Mouse (Mus musculus): ENCODE results near the gene 1810043G02Rik. TPM values are rescaled to one million over a fixed set of nuclear protein-coding genes. Genes with fewer than 3 reads are reported as not detected.
A peak's percentile ranks its signal among the peaks of the same experiment; 100 is the strongest.
"Not testable (repeated sequence)": the region's sequence is repeated elsewhere in the genome, so short reads cannot be mapped to it uniquely, and the experiment has no call there.

1810043G02Rik gene
- total and polyA plus RNA-seq, 3 experiments, result 9.3 to 15.6 TPM; not detected in 1

DNA sequence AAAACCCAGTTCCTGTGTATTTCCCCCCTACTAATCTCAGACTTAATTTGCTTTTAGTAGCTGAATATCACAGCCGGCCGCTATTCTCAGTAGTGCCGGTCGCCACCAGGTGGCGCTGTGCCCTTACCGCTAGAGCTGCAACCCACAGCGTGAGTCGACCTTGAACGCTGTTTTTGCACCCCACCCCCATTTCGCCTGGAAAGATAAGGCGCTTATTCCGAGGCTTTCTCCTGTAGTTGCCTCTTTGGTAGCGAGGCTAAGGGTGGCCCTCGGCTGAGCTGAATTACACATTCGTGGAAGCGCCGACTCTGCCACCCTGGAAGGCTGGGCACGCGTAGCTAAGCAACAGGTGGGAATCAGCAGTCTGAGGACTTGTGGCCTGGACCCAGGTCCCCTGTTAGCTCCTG, 40.5 kb downstream of the 1810043G02Rik start (continued):
- no peak for TF ChIP-seq MEF2A (IDR thresholded peaks at IDR 0.05; ENCODE audit: extremely low read depth, insufficient replicate concordance, low read depth, low read length, poor library complexity, severe bottlenecking)
- TF ChIP-seq ZC3H11A (IDR thresholded peaks at IDR 0.05; ENCODE audit: low read depth, low read length), result peak; percentile 77

GRCm38 (mm10) chr10:78019291-78019690, 41.0 kb downstream of the 1810043G02Rik start:
- peak overlapping the region in 1 of 2 experiments; percentile 36; a peak in 2 of 4 replicates for H3K4me3 ChIP-seq (ENCODE audit: control insufficient read depth in 1 of 2, insufficient read depth in 1 of 2, low read depth in 2 of 2, low read length in 2 of 2)
- peak overlapping the region; percentile 78 for H3K9ac ChIP-seq (ENCODE audit: control insufficient read depth, low read depth, low read length, poor library complexity, severe bottlenecking)
- H3K4me1 ChIP-seq (ENCODE audit: control insufficient read depth in 1 of 2, insufficient read depth in 2 of 2, low read length in 2 of 2), result peaks cover 0 to 6% of the 10 kb centered on the region in 2 experiments; a peak in 2 of 4 replicates
- no peak for TF ChIP-seq TBP (IDR thresholded peaks at IDR 0.05; ENCODE audit: low read depth, low read length)
- TF ChIP-seq EP300 (IDR thresholded peaks at IDR 0.05; ENCODE audit: low read depth in 1 of 2, low read length in 2 of 2), result no peak
- TF ChIP-seq MAFK (IDR thresholded peaks at IDR 0.05; ENCODE audit: borderline replicate concordance, low read depth, low read length), result no peak
- no peak for TF ChIP-seq USF2 (IDR thresholded peaks at IDR 0.05; ENCODE audit: borderline replicate concordance in 1 of 2, insufficient read depth in 1 of 2, low read depth in 1 of 2, low read length in 2 of 2)
- no peak for TF ChIP-seq ETS1 (IDR thresholded peaks at IDR 0.05; ENCODE audit: low read depth, low read length)
- TF ChIP-seq MYC (IDR thresholded peaks at IDR 0.05; ENCODE audit: low read depth, low read length), result no peak
- TF ChIP-seq ZNF384 (IDR thresholded peaks at IDR 0.05; ENCODE audit: low read depth, low read length), result no peak
- TF ChIP-seq POLR2A (IDR thresholded peaks at IDR 0.05; ENCODE audit: control insufficient read depth in 1 of 2, insufficient read depth in 1 of 2, low read depth in 1 of 2, low read length in 2 of 2, poor library complexity in 1 of 2), result no peak
- no peak for TF ChIP-seq NRF1 (IDR thresholded peaks at IDR 0.05; ENCODE audit: insufficient read depth, low read depth, low read length, poor library complexity, severe bottlenecking)
- no peak for TF ChIP-seq BHLHE40 (IDR thresholded peaks at IDR 0.05; ENCODE audit: borderline replicate concordance, low read depth, low read length)
- TF ChIP-seq HCFC1 (IDR thresholded peaks at IDR 0.05; ENCODE audit: low read depth, low read length), result no peak
- DNase-seq (ENCODE audit: low read depth, low spot score), result no peak
- no peaks in the 10 kb centered on the region; a peak in 1 of 4 replicates for H3K27me3 ChIP-seq (ENCODE audit: control insufficient read depth in 1 of 2, insufficient read depth in 2 of 2, low read length in 2 of 2)
- no peaks in the 10 kb centered on the region for H3K9me3 ChIP-seq (replicated peaks; ENCODE audit: insufficient read depth, low read length)
- no peaks in the 10 kb centered on the region for H3K36me3 ChIP-seq (ENCODE audit: control insufficient read depth in 1 of 2, insufficient read depth in 2 of 2, low read length in 2 of 2)
- H3K79me2 ChIP-seq (ENCODE audit: control insufficient read depth, insufficient read depth, low read length, poor library complexity), result no peaks in the 10 kb centered on the region
- H3K27ac ChIP-seq (ENCODE audit: control insufficient read depth, low read depth, low read length), result no peak overlapping the region

GRCm38 (mm10) chr10:78019984-78020383, 41.7 kb downstream of the 1810043G02Rik start:
- not testable (repeated sequence) for H3K27ac ChIP-seq (ENCODE audit: control insufficient read depth, low read depth, low read length); H3K36me3 ChIP-seq (ENCODE audit: control insufficient read depth in 1 of 2, insufficient read depth in 2 of 2, low read length in 2 of 2); H3K4me1 ChIP-seq (ENCODE audit: control insufficient read depth in 1 of 2, insufficient read depth in 2 of 2, low read length in 2 of 2); DNase-seq (ENCODE audit: low read depth, low spot score); H3K27me3 ChIP-seq (ENCODE audit: control insufficient read depth in 1 of 2, insufficient read depth in 2 of 2, low read length in 2 of 2); H3K79me2 ChIP-seq (ENCODE audit: control insufficient read depth, insufficient read depth, low read length, poor library complexity); H3K9me3 ChIP-seq (replicated peaks; ENCODE audit: insufficient read depth, low read length); H3K9ac ChIP-seq (ENCODE audit: control insufficient read depth, low read depth, low read length, poor library complexity, severe bottlenecking); H3K4me3 ChIP-seq (ENCODE audit: control insufficient read depth in 1 of 2, insufficient read depth in 1 of 2, low read depth in 2 of 2, low read length in 2 of 2)
- 0 out of 2 replicates have a peak, but pooled peaks have one; percentile 22 for TF ChIP-seq MAFK (IDR thresholded peaks at IDR 0.05; ENCODE audit: borderline replicate concordance, low read depth, low read length)
